Mouse (Mus musculus) bone marrow, adult 2 months (tissue): ENCODE results near the gene Sirt2.

Source experiments
- CTCF ChIP-seq: fragments of 200-500 bp; IDR thresholded peaks from 2 replicates; pipeline ENCODE4 v1.5.1; 2011; ENCODE audit warnings: low read length, control low read depth; ENCODE audit not compliant: control insufficient read depth, insufficient read depth
- POLR2A ChIP-seq: fragments of 200-500 bp; IDR thresholded peaks from 2 replicates; pipeline ENCODE4 v1.6.1; 2011; ENCODE audit warnings: low read depth, mild to moderate bottlenecking, control low read depth, low read length, borderline replicate concordance; ENCODE audit not compliant: control insufficient read depth

DNA sequence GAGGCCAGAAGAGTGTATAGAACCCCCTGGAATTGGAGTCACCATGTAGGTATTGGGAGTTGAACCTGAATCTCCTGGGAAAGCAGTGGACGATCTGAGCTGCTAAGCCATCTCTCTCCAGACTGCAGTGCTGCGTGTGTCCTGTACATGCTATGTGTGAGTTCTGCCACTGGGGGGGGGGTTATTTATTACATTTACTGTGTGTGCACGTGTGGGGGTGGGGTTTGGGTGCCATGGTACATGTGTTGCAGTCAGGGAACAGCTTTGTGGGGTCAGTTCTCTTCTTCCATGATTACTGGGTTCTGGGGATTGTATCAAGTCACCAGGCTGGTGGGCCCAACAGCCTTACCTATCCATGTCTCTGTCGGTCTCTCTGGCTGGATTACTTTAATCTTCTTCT lies 40.3 kb downstream of the Sirt2 start:
- TF ChIP-seq CTCF (no peak), POLR2A (no peak)
